Comparison of ENCODE assay signal across 9 mouse cellular contexts in the genomic region with DNA sequence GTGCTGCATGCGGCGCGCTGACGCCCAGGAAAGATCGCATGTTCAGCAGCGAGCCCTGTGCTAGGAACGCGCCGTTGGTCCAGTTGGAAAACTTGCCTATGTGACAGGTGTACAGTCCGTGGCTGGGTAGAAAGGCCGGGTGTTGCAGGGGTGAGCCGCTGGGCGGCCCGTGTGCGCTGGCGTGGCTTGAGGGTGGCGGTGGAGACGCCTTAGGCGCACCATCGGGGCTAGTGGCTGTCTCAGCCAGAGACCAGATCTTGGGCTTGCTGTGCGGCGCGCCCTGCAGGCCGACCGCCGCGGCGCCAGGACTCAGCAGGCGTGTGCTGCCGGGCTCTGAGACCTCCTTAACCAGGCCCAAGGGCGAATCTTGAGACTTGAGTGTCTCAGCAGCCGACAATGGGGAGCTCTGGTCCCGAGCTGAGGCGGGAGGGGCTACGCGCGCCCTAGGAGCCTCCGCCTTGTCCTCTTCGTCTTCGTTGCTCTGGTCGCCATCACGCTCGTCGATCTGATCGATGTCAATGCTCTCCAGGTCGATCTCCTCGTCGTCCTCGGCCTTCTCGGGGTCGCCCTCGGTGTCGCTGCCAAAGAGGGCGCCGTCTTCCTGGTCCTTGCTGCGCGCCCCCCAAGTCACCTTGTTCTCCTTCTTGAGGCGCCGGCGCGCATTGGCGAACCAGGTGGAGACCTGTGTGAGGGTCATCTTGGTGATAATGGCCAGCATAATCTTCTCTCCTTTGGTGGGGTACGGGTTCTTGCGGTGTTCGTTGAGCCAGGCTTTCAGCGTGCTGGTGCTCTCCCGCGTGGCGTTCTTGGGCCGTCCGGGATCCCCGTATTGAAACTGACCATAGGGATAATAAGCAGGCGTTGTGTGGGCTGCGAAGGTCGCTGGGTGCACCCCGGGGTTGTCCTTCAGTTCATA. TPM values are rescaled to one million over a fixed set of nuclear protein-coding genes. Genes with fewer than 3 reads are reported as not detected.
DNase-seq lines count a peak whose midpoint lies in the region; ATAC-seq and TF ChIP-seq lines count a peak whose summit lies in the region.
"Had no signal": no experiment of that assay in that cellular context is flagged by ENCODE, and none has a peak within 500 bp of the region (broad histone marks: within the 10 kb centered on the region; RNA-seq: fewer than 3 reads in every experiment).

No protein-coding gene starts in this region.

- H3K4me3 ChIP-seq in heart, embryonic 13.5 days: peak overlapping the region; percentile 65
- no peak overlapping the region for H3K4me3 ChIP-seq in heart, adult 2 months
- peak overlapping the region; percentile 59 for H3K4me3 ChIP-seq in forebrain, embryonic 10.5 days
- peak overlapping the region; percentile 33 for H3K4me3 ChIP-seq in kidney, embryonic 15.5 days (replicated peaks)
- H3K4me3 ChIP-seq in neural tube, embryonic 11.5 days (ENCODE audit: low read depth, low read length): peak overlapping the region; percentile 77

- no peaks in the 10 kb centered on the region for H3K79me2 ChIP-seq in heart, adult 2 months (replicated peaks; ENCODE audit: control insufficient read depth, insufficient read depth, low read length)

- peak overlapping the region; percentile 72 for H3K9ac ChIP-seq in heart, embryonic 13.5 days
- no peak overlapping the region for H3K9ac ChIP-seq in heart, adult 2 months (ENCODE audit: low read depth, low read length)
- no peak overlapping the region for H3K9ac ChIP-seq in kidney, embryonic 15.5 days
- H3K9ac ChIP-seq in neural tube, embryonic 11.5 days (ENCODE audit: low read length): peak overlapping the region; percentile 37

- intact Hi-C loops in heart, adult 2 months (cut with DNase I): loop anchor here (5.0 kb wide), 2 partner anchors 678 to 1073 kb away; no protein-coding TSS in a partner anchor
- intact Hi-C loops in left cerebral cortex, postnatal 36 days (cut with DNase I): loop anchor here (2.0 to 10.0 kb wide), 5 partner anchors 338 to 1303 kb away; partner anchors contain the start of gene Irx4

- H3K9me3 ChIP-seq in heart, embryonic 13.5 days: no peaks in the 10 kb centered on the region
- H3K9me3 ChIP-seq in forebrain, embryonic 10.5 days: no peaks in the 10 kb centered on the region
- no peaks in the 10 kb centered on the region for H3K9me3 ChIP-seq in kidney, embryonic 15.5 days (replicated peaks)
- H3K9me3 ChIP-seq in neural tube, embryonic 11.5 days (ENCODE audit: control insufficient read depth, low read length): no peaks in the 10 kb centered on the region

- H3K4me1 ChIP-seq in heart, embryonic 13.5 days: peaks cover 46% of the 10 kb centered on the region
- no peaks in the 10 kb centered on the region for H3K4me1 ChIP-seq in heart, adult 2 months (ENCODE audit: control insufficient read depth, insufficient read depth, low read length)
- H3K4me1 ChIP-seq in forebrain, embryonic 10.5 days: peaks cover 64% of the 10 kb centered on the region
- H3K4me1 ChIP-seq in kidney, embryonic 15.5 days: peaks cover 40% of the 10 kb centered on the region
- peaks cover 25% of the 10 kb centered on the region for H3K4me1 ChIP-seq in neural tube, embryonic 11.5 days (ENCODE audit: control insufficient read depth, insufficient read depth, low read length)

- no peaks in the 10 kb centered on the region for H3K36me3 ChIP-seq in heart, embryonic 13.5 days
- no peaks in the 10 kb centered on the region for H3K36me3 ChIP-seq in heart, adult 2 months (ENCODE audit: control insufficient read depth, insufficient read depth, low read length)
- no peaks in the 10 kb centered on the region for H3K36me3 ChIP-seq in forebrain, embryonic 10.5 days (replicated peaks)
- no peaks in the 10 kb centered on the region for H3K36me3 ChIP-seq in kidney, embryonic 15.5 days
- H3K36me3 ChIP-seq in neural tube, embryonic 11.5 days (ENCODE audit: control insufficient read depth, insufficient read depth, low read length): no peaks in the 10 kb centered on the region

- H3K4me2 ChIP-seq in heart, embryonic 13.5 days: peak overlapping the region; percentile 81
- peak overlapping the region; percentile 48 for H3K4me2 ChIP-seq in kidney, embryonic 15.5 days
- H3K4me2 ChIP-seq in neural tube, embryonic 11.5 days (ENCODE audit: low read depth): peak overlapping the region; percentile 79

- WGBS in heart, embryonic 13.5 days: 4% methylated on average over 76 of the region's 76 CpGs
- 6% methylated on average over 76 of the region's 76 CpGs for WGBS in heart, adult 2 months
- WGBS in forebrain, embryonic 10.5 days: under 1% methylated on average over 76 of the region's 76 CpGs
- 1% methylated on average over 76 of the region's 76 CpGs for WGBS in kidney, embryonic 15.5 days
- WGBS in neural tube, embryonic 11.5 days: 1% methylated on average over 76 of the region's 76 CpGs

- peaks cover 93% of the 10 kb centered on the region for H3K27me3 ChIP-seq in heart, embryonic 13.5 days (replicated peaks)
- peaks cover 11% of the 10 kb centered on the region; the same call in 1 of the 2 replicates for H3K27me3 ChIP-seq in heart, adult 2 months (ENCODE audit: control insufficient read depth, insufficient read depth, low read length)
- H3K27me3 ChIP-seq in forebrain, embryonic 10.5 days (ENCODE audit: poor library complexity, severe bottlenecking): peaks cover 99% of the 10 kb centered on the region
- peaks cover 98% of the 10 kb centered on the region for H3K27me3 ChIP-seq in kidney, embryonic 15.5 days
- peaks cover 70% of the 10 kb centered on the region for H3K27me3 ChIP-seq in neural tube, embryonic 11.5 days (ENCODE audit: control insufficient read depth, insufficient read depth, low read length)
- H3K27me3 ChIP-seq: CH12.LX had no signal

- no peak for TF ChIP-seq EP300 in heart, adult 2 months (IDR thresholded peaks at IDR 0.05; ENCODE audit: insufficient read depth, low read depth, low read length)

- no peak for DNase-seq in heart, adult 2 months
- peak; percentile 65 for DNase-seq in forebrain, embryonic 10.5 days (ENCODE audit: extremely low spot score, low spot score)
- DNase-seq in neural tube, embryonic 11.5 days (ENCODE audit: low spot score): peak; percentile 81
- DNase-seq in layer of hippocampus, adult 18-20 months (ENCODE audit: low spot score in 2 of 2): no peak
- DNase-seq in left cerebral cortex, postnatal 36 days (ENCODE audit: low spot score in 2 of 2): no peak
- DNase-seq in left cerebral cortex, adult 9 months (ENCODE audit: low spot score in 2 of 2): no peak

- no peak for ATAC-seq in heart, embryonic 13.5 days (ENCODE audit: extremely low read depth, insufficient number of reproducible peaks, low FRiP score, low TSS enrichment)
- ATAC-seq in kidney, embryonic 15.5 days (replicated peaks; ENCODE audit: low FRiP score): 0 out of 2 replicates have a peak, but pooled peaks have one; percentile 19
- ATAC-seq in neural tube, embryonic 11.5 days (ENCODE audit: insufficient read depth, low FRiP score, low TSS enrichment): peak; percentile 29

- H3K27ac ChIP-seq in heart, embryonic 13.5 days (replicated peaks): no peak overlapping the region
- H3K27ac ChIP-seq in heart, adult 2 months: no peak overlapping the region
- H3K27ac ChIP-seq in forebrain, embryonic 10.5 days: peak overlapping the region; percentile 46; the same call in 1 of the 2 replicates
- no peak overlapping the region for H3K27ac ChIP-seq in kidney, embryonic 15.5 days
- no peak overlapping the region for H3K27ac ChIP-seq in neural tube, embryonic 11.5 days (ENCODE audit: low read depth, low read length)

- no peak for TF ChIP-seq POLR2A in heart, adult 2 months (IDR thresholded peaks at IDR 0.05; ENCODE audit: insufficient read depth, low read depth, low read length)

- TF ChIP-seq CTCF in heart, adult 2 months (IDR thresholded peaks at IDR 0.05): no peak

RNA-seq across cellular contexts. Expression of gene Irx1, which starts 3.9 kb away (rescaled TPM):
- 1.7 and 2.8 TPM in 2 replicates for polyA plus RNA-seq in heart, embryonic 13.5 days (2015; fragmentation: Nextera tagmentation; extraction: Ambion mirVana)
- total RNA-seq in heart, adult 2 months (2021): 1 to 10 TPM; 5.2 to 6.9 TPM
- 5.6 and 7.1 TPM in 2 replicates for polyA plus RNA-seq in heart, adult 2 months (2012; rRNA removed)
- 0.31 and 0.40 TPM in 2 replicates for polyA plus RNA-seq in forebrain, embryonic 10.5 days (2016; fragmentation: Nextera tagmentation; extraction: Ambion mirVana)
- 4.9 TPM in 2 replicates for polyA plus RNA-seq in kidney, embryonic 15.5 days (2015; fragmentation: Nextera tagmentation; extraction: Ambion mirVana)
- polyA plus RNA-seq in neural tube, embryonic 11.5 days (2014; fragmentation: Nextera tagmentation; extraction: Ambion mirVana): 1.9 and 2.4 TPM in 2 replicates
- total RNA-seq in layer of hippocampus, adult 18-20 months (2021): 1 to 10 TPM in 1 of 2 experiments, under 1 TPM in 1; 0.69 to 1.2 TPM
- under 1 TPM; 0.52 to 0.95 TPM for total RNA-seq in left cerebral cortex, postnatal 36 days (2021)
- total RNA-seq: CH12.LX had no signal

Comparison
In these comparisons a context has a peak if more than half of its experiments do, and no peak if none do; other contexts are left out.
1. H3K9ac ChIP-seq: peak in heart, embryonic 13.5 days (single experiment) and neural tube, embryonic 11.5 days (single experiment); none in heart, adult 2 months (single experiment) and kidney, embryonic 15.5 days (single experiment).
2. DNase-seq: peak in forebrain, embryonic 10.5 days (single experiment) and neural tube, embryonic 11.5 days (single experiment); none in heart, adult 2 months (0 of 2), layer of hippocampus, adult 18-20 months (0 of 2), left cerebral cortex, postnatal 36 days (0 of 2) and left cerebral cortex, adult 9 months (0 of 2).
3. Peak in every context shown above with its lines, with median percentiles within 50 percentile points of each other: H3K4me2 ChIP-seq.